Mouse (Mus musculus): ENCODE measurements around the gene Rxfp3.

Rxfp3 gene

GRCm38 (mm10) chr15:11037711-11038110 is at the start of gene Rxfp3:
Gene Rxfp3, minus strand, starts transcription at chr15:11037991.
- peak; percentile 47 for DNase-seq (ENCODE audit: low read depth, low spot score)

GRCm38 (mm10) chr15:11084993-11085365 is 47.2 kb upstream of the Rxfp3 start:
- no peak for DNase-seq (ENCODE audit: low read depth, low spot score)

GRCm38 (mm10) chr15:11084241-11084992 is 46.6 kb upstream of the Rxfp3 start:
- DNase-seq (ENCODE audit: low read depth, low spot score): no peak

GRCm38 (mm10) chr15:11083678-11084077 is 45.9 kb upstream of the Rxfp3 start:
- DNase-seq (ENCODE audit: low read depth, low spot score): no peak

- no peak for DNase-seq (ENCODE audit: low read depth, low spot score)
These were observed 45.3 kb upstream of the Rxfp3 start for GRCm38 (mm10) chr15:11082961-11083569.

GRCm38 (mm10) chr15:11075726-11076361 is 38.1 kb upstream of the Rxfp3 start:
- no peak for DNase-seq (ENCODE audit: low read depth, low spot score)

- DNase-seq (ENCODE audit: low read depth, low spot score): no peak
These were observed 30.1 kb upstream of the Rxfp3 start for GRCm38 (mm10) chr15:11067891-11068290.

GRCm38 (mm10) chr15:11066299-11066698 is 28.5 kb upstream of the Rxfp3 start:
- DNase-seq (ENCODE audit: low read depth, low spot score): no peak

- no peak for DNase-seq (ENCODE audit: low read depth, low spot score)
These were observed 27.9 kb upstream of the Rxfp3 start for GRCm38 (mm10) chr15:11065528-11066171.

- DNase-seq (ENCODE audit: low read depth, low spot score): peak; percentile 7
These were observed 27.0 kb upstream of the Rxfp3 start, which contains the start of gene Adamts12 for GRCm38 (mm10) chr15:11064558-11065411. Gene Adamts12, plus strand, starts transcription at chr15:11064790.

- no peak for DNase-seq (ENCODE audit: low read depth, low spot score)
These were observed 26.4 kb upstream of the Rxfp3 start for GRCm38 (mm10) chr15:11064160-11064557.

- DNase-seq (ENCODE audit: low read depth, low spot score): no peak
These were observed 25.1 kb upstream of the Rxfp3 start for GRCm38 (mm10) chr15:11062903-11063302.

- DNase-seq (ENCODE audit: low read depth, low spot score): no peak
These were observed 16.8 kb upstream of the Rxfp3 start for GRCm38 (mm10) chr15:11054440-11055080.

GRCm38 (mm10) chr15:11053678-11054439 is 16.1 kb upstream of the Rxfp3 start:
- no peak for DNase-seq (ENCODE audit: low read depth, low spot score)

- no peak for DNase-seq (ENCODE audit: low read depth, low spot score)
These were observed 5.0 kb upstream of the Rxfp3 start for GRCm38 (mm10) chr15:11042828-11043227.

GRCm38 (mm10) chr15:11041229-11041628 is 3.4 kb upstream of the Rxfp3 start:
- no peak for DNase-seq (ENCODE audit: low read depth, low spot score)

GRCm38 (mm10) chr15:11040067-11040466 is 2.3 kb upstream of the Rxfp3 start:
- no peak for DNase-seq (ENCODE audit: low read depth, low spot score)

GRCm38 (mm10) chr15:11038476-11038875 is 685 bp upstream of the Rxfp3 start:
- DNase-seq (ENCODE audit: low read depth, low spot score): peak; percentile 34

- DNase-seq (ENCODE audit: low read depth, low spot score): no peak
These were observed 455 bp downstream of the Rxfp3 start for GRCm38 (mm10) chr15:11037376-11037695.

All from ES-CJ7 (cell line).